Mouse (Mus musculus) megakaryocyte, embryonic 14.5 days (primary cell): ENCODE measurements around the gene Adgrv1.

Experiments
- FLI1 ChIP-seq: IDR thresholded peaks from 2 replicates; pipeline ENCODE4 v1.6.1; 2012; ENCODE audit warnings: low read length, inconsistent platforms, mixed read lengths
- GATA1 ChIP-seq: IDR thresholded peaks from 3 replicates; pipeline ENCODE4 v1.6.1; 2012; ENCODE audit warnings: mixed read lengths, low read length, inconsistent platforms, borderline replicate concordance

DNA sequence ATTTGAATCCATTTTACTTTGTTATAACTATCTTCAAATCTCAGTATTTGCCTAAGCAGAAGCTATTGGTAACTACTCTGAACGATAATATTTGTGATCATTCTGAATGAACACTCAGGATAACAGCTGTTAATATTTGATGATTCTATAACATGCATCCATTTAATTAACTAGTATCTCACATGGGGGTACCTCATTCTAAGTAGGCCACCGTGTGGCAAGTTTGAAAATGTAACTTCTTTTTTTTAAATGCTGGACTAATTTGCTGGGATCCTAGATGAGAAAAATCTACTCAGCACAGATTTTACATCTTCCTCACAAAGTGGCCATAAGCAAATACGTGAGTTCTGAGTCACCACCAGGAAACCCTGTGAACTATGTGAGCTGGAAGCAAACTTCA, 423.1 kb downstream of the Adgrv1 start:
- no peak for TF ChIP-seq GATA1
- TF ChIP-seq FLI1, result no peak
